In genomic region chr3:157334169-157334568, GRCm38 (mm10) we compare ENCODE assay signal across 32 mouse cellular contexts.
"Had no signal": no experiment of that assay in that cellular context is flagged by ENCODE, and none has a peak within 500 bp of the region (broad histone marks: within the 10 kb centered on the region; RNA-seq: fewer than 3 reads in every experiment).

No protein-coding gene starts in this region.

- H3K36me3 ChIP-seq: limb, embryonic 10.5 days; limb, embryonic 12.5 days; limb, embryonic 13.5 days; limb, embryonic 15.5 days; liver, embryonic 12.5 days; liver, embryonic 13.5 days; liver, embryonic 15.5 days; lung, embryonic 15.5 days; midbrain, embryonic 10.5 days; midbrain, embryonic 12.5 days; midbrain, embryonic 13.5 days; midbrain, embryonic 15.5 days; neural tube, embryonic 12.5 days had no signal

- H3K9ac ChIP-seq: limb, embryonic 12.5 days; limb, embryonic 13.5 days; limb, embryonic 15.5 days; liver, embryonic 12.5 days; liver, embryonic 13.5 days; liver, embryonic 14.5 days; liver, embryonic 15.5 days; liver, postnatal 0 days; lung, embryonic 14.5 days; lung, embryonic 15.5 days; midbrain, embryonic 12.5 days; midbrain, embryonic 13.5 days; midbrain, embryonic 15.5 days; neural tube, embryonic 12.5 days had no signal

- H3K4me2 ChIP-seq: limb, embryonic 12.5 days; limb, embryonic 13.5 days; limb, embryonic 15.5 days; liver, embryonic 11.5 days; liver, embryonic 12.5 days; liver, embryonic 13.5 days; liver, embryonic 15.5 days; lung, embryonic 14.5 days; lung, embryonic 15.5 days; midbrain, embryonic 11.5 days; midbrain, embryonic 12.5 days; midbrain, embryonic 13.5 days; midbrain, embryonic 15.5 days; neural tube, embryonic 12.5 days had no signal

- ATAC-seq: liver, embryonic 12.5 days; liver, postnatal 0 days; lung, postnatal 0 days; midbrain, embryonic 13.5 days; midbrain, embryonic 15.5 days; midbrain, embryonic 16.5 days had no signal

- DNase-seq: left cerebral cortex, postnatal 4 days; liver; liver, embryonic 13.5 days; liver, postnatal 0 days; lung, adult 18-20 months; lung, adult 2 months; lung, embryonic 14.5 days; lung, postnatal 10 days; lung, postnatal 14 days; lung, postnatal 36 days; lung, postnatal 4 days; midbrain, embryonic 14.5 days had no signal

- H3K9me3 ChIP-seq: limb, embryonic 10.5 days; limb, embryonic 12.5 days; limb, embryonic 13.5 days; limb, embryonic 15.5 days; liver, embryonic 12.5 days; liver, embryonic 13.5 days; liver, embryonic 15.5 days; lung, embryonic 15.5 days; megakaryocyte, embryonic 14.5 days; midbrain, embryonic 10.5 days; midbrain, embryonic 12.5 days; midbrain, embryonic 13.5 days; midbrain, embryonic 15.5 days; neural tube, embryonic 12.5 days had no signal

- H3K4me1 ChIP-seq: limb, embryonic 10.5 days; limb, embryonic 12.5 days; limb, embryonic 13.5 days; limb, embryonic 15.5 days; liver, embryonic 12.5 days; liver, embryonic 13.5 days; liver, embryonic 15.5 days; lung, embryonic 15.5 days; megakaryocyte, embryonic 14.5 days; midbrain, embryonic 10.5 days; midbrain, embryonic 12.5 days; midbrain, embryonic 13.5 days; midbrain, embryonic 15.5 days; neural tube, embryonic 12.5 days had no signal

- H3K4me3 ChIP-seq: limb, embryonic 10.5 days; limb, embryonic 12.5 days; limb, embryonic 13.5 days; limb, embryonic 15.5 days; liver, embryonic 12.5 days; liver, embryonic 13.5 days; liver, embryonic 15.5 days; lung, embryonic 15.5 days; megakaryocyte, embryonic 14.5 days; midbrain, embryonic 10.5 days; midbrain, embryonic 12.5 days; midbrain, embryonic 13.5 days; midbrain, embryonic 15.5 days; myocyte; neural tube, embryonic 12.5 days had no signal

- H3K27ac ChIP-seq: limb, embryonic 10.5 days; limb, embryonic 12.5 days; limb, embryonic 13.5 days; limb, embryonic 15.5 days; liver, embryonic 12.5 days; liver, embryonic 13.5 days; liver, embryonic 14.5 days; liver, embryonic 15.5 days; lung, embryonic 15.5 days; macrophage; midbrain, embryonic 10.5 days; midbrain, embryonic 12.5 days; midbrain, embryonic 13.5 days; midbrain, embryonic 15.5 days; neural tube, embryonic 12.5 days had no signal

- H3K27me3 ChIP-seq: limb, embryonic 12.5 days; limb, embryonic 13.5 days; limb, embryonic 15.5 days; liver, embryonic 12.5 days; liver, embryonic 13.5 days; liver, embryonic 15.5 days; lung, embryonic 15.5 days; megakaryocyte, embryonic 14.5 days; midbrain, embryonic 15.5 days; neural tube, embryonic 12.5 days had no signal
